Mouse (Mus musculus) lung, postnatal 14 days (tissue): Measurements from ENCODE around the gene Ell3.
"Not testable (repeated sequence)": the region's sequence is repeated elsewhere in the genome, so short reads cannot be mapped to it uniquely, and the experiment has no call there.

Source experiments
- DNase-seq: peaks from one replicate; pipeline ENCODE4 v3.0.0; 2021

Gene Ell3

DNA sequence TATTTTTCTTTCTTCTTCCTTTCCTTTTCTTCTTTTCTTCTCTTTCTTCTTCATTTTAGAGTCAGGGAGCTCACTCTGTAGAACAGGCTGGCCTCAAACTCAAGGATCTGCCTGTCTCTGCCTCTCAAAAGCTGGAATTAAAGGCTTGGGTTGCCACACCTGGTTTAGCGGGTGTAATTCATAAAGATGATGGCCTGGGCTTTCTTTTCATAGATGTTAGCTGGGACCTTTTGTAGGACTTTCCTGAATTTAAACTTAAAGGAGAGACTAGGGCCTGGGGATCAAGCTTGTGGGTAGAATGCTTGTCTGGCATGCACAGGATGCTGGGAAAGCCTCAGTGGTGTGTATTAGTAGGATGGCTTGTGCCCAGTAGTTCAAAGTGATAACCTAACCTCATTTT is at the start of gene Ell3:
Gene Ell3, minus strand, starts transcription at position 101 of the 400 bp plus-strand sequence.
- DNase-seq, result no peak

DNA sequence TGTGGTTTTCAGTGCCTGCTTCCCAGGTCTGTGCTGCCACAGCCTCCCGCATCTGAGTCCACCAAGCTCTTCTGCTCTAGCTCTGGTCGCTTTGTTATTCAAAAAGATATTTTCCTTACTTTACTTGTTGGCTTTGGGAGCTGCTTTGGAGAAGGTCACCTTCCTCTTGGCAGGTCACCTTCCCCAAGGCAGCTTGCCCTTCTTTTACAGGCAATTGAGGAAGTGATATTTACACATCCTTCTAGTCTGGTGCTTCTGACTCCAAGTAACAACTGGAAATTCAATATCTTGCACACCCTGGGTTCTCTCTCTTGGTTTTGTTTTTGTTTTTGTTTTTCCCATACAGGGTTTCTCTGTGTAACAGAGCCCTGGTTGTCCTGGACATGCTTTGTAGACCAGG is 40.3 kb upstream of the Ell3 start:
- DNase-seq, result not testable (repeated sequence)

DNA sequence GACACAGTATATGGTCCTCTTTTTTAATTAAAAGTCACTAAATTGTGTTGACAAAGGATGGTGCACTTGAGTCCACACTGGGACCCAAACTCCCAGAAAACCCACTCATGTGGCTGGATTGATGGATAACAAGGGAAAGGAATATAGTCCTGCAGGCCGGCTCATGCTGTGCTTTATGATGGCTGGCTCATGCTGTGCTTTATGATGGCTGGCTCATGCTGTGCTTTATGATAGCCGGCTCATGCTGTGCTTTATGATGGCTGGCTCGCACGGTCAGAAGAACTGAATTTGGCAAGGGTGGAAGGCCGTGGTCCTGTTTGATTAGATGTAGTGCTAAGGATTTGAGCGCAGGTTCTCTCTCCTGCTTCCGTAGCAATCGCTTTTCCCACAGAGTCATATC is 39.5 kb upstream of the Ell3 start:
- DNase-seq, result no peak

- DNase-seq, result not testable (repeated sequence)
These were observed 36.8 kb upstream of the Ell3 start for GRCm38 (mm10) chr2:121480916-121481315.

DNA sequence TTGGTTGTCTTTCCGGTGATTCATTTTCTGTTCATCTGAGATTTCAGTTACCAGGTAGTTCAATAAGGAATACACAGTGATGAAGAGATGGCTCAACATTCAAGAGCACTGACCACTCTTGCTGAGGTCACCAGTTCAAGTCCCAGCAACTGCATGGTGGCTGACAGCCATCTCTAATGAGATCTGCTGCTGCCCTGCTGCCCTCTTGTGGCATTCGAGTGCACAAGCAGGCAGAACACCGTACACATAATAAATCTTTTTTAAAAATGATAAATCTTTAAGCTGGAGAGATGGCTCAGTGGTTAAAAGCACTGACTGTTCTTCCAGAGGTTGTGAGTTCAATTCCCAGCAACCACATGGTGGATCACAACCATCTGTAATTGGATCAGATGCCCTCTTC is 36.4 kb upstream of the Ell3 start:
- DNase-seq, result peak; percentile 14

DNA sequence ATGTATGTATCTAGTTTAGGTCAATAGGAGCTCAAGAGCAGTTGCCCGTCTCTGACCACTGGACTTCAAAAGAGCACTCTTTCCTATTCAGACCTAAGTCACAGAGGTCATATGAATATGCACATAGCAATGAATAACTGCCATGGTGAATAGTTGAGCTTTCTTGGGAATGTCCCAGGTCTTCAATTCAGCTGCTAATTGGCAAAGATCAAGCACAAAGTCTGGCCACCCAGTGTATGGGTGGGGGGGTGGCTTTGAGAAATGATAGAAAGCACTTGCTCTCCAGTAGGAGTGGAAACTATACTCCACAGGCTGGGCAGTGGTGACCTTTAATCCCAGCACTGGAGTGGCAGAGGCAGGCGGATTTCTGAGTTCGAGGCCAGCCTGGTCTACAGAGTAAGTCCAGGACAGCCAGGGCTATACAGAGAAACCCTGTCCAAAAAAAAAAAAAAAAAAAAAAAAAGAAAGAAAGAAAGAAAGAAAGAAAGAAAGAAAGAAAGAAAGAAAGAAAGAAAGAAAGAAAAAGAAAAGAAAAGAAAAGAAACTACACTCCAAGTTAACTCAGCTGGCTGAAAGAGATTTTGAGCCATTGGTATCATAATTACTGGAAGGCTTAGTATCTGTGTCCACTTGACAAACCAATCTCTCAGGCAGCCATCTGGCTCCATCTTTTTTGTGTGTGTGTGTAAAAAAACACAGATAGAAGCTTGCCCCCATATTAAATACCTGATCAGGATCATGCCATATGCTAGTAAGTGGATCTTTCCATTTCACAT is 33.6 kb upstream of the Ell3 start:
- no peak for DNase-seq

GRCm38 (mm10) chr2:121475306-121475705 is 31.2 kb upstream of the Ell3 start:
- not testable (repeated sequence) for DNase-seq

DNA sequence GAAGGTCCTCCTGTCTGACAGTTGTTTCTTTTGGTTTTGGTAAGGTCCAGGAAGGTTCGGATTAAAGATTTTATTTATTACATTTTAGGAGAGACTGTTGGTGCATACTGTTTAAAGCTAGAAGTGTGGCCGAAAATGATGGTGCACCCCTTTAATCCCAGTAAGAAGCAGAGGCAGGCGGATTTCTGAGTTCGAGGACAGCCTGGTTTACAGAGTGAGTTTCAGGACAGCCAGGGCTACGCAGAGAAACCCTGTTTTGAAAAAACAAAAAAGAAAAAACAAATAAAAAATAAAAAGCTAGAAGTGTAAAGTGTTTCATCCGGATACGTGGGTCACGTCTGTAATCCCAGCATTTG is 30.1 kb upstream of the Ell3 start:
- DNase-seq, result peak; percentile 14

DNA sequence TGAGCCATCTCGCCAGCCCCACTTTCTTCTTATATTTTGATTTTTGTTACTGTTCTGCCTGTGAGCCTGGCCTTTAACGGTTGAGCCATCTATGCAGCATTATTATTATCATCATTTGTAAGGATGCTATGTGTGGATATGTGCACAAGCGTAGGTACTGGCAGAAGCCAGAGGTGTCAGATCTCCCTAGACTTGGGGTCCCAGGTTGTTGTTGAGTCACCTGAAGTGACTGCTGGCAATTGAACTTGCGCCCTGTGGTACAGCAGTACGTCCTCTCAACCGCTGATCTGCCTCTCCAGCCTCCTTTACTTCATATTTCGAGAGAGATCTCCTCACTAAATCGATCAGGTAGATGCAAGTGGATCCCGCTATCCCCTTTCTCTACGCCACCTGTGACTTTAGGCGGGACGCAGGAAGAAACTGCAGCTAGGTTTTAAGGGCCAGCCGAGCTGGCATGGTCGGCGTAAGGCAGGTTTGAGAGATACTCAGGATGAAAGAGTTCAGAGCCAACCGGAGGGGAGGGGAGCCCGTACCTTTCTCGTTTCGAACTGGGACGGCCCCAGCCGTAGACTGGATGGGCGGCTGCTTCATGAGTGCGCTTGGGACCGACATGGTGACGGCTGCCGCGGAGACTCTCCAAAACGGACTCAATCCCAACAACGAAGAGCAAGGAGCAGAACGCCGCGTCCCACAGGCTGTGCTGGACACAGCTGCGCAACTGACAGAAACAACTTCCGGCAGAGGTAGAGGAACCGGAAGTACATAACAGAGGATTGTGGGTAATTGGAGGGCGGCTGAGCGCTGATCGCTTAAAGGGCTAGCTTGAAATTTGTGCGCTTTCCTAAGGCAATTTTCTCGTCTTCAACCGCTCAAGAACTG is 29.5 kb upstream of the Ell3 start, which contains the start of gene Mfap1b:
Gene Mfap1b, minus strand, starts transcription at position 767 of the 879 bp plus-strand sequence.
- DNase-seq, result peak; percentile 79

DNA sequence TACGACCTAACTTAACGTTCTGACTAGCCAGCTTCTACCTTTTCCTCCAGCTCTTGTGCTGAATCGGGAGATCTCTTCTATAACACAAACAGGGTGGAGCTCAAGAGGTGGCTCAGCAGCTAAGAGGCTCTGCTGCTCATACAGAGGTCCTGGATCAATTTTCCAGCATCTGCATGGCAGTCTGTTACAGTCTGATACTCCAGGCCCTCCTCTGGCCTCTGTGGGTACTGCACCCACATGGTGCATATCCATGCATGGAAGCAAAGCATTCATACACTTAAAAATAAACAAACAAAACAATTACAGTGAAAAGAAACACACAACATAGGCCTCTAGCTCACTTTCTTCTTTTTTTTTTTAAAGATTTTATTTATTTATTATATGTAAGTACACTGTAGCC is 28.7 kb upstream of the Ell3 start:
- DNase-seq, result not testable (repeated sequence)

- not testable (repeated sequence) for DNase-seq
These were observed 24.9 kb upstream of the Ell3 start for GRCm38 (mm10) chr2:121468982-121469381.

DNA sequence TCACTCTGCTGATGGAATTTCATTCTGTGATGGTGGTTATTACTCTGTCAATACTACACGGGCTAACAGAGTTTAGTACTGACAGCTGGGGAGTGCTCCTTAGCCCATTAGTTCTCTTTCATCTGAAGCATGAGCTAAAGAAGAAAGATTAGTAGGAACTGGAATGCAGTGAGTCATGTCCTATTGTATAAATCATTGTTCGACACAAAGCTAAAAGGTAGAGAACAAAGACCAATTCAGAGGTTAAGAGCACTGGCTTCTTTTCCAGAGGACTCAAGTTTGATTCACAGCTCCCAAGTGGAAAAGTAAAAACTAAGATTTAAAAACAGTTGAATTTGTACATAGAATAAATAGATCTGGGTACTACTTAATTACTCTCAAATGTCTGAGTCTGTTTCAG is 16.0 kb upstream of the Ell3 start:
- no peak for DNase-seq

DNA sequence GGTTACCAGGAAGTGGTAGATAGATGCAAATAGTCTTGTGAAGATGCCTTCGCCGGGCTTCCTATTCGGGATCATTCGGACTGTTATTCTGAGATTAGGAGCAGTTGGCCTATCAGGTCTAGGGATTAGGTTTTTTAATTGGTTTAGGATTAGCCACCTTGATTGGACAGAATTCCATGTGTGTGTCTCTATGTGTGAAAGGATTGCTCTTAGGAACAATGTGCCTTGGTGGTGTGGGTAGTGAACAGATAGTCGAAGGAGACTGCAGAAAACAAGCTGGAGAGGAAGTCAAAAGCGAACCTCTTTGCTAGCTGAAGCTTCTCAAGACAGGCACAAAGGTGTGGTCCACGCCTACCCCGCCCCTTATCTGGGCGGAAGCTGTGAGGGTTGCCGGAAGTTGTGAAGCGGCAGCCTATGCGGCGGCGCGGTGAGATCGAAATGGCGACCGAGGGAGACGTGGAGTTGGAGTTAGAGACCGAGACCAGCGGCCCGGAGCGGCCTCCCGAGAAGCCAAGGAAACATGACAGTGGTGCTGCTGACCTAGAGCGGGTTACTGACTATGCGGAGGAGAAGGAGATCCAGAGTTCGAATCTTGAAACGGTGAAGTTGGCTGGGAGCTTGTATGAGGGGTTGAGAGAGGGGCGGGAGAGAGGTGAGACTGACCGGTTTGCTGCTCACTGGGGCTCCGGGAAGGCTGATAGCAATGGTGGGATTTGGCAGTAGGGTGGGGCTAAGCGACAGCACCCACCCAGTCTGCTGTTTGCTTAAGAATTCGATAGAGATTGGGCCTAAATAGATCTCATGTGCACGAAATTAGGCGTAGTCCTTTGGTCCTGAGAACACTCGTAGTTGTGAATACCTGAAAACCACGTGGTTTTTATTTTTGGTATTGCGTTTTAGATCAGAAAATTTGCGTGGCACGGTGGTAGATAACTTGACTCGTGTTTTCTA is 12.9 kb upstream of the Ell3 start, which contains the start of gene Serinc4:
Gene Serinc4, minus strand, starts transcription at position 90 of the 951 bp plus-strand sequence.
- peak; percentile 82 for DNase-seq

DNA sequence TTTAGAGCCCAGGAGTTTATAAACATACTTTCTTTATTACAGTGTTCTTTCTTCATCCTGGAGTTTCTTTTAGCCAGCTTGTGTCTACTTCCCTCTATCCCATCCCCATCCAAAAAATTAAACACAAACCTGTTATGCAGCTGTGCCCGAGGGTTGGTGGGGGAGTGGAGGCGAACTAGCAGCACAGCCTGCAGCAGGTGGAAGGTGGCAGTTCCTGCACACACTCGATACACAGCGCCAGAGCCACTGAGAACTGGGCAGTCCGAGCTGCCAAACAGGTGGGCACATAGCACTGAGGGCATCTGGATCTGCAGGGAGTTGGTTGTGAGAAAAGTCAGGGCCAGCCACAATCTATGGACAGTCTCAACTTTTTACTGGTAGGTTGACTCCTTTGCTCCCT is 11.5 kb upstream of the Ell3 start:
- no peak for DNase-seq

DNA sequence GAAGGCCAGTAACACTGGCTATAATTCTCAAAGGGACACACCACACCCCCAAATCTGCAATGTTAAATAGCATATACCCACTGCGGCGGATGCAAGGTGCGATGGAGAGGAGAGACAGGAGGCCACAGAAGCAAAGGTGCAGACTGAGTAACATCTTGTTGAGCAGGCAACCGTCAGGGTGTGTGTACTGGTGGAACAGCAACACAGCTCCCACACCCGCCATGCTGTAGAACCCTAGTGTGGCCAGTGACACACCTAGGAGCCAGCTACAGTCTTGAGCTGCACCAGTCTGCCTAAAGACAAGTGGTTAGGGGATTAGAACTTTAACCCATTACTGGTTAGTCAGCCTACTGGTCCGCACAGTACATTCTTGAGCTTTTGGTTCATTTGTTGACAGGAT is 9.8 kb upstream of the Ell3 start:
- DNase-seq, result no peak

DNA sequence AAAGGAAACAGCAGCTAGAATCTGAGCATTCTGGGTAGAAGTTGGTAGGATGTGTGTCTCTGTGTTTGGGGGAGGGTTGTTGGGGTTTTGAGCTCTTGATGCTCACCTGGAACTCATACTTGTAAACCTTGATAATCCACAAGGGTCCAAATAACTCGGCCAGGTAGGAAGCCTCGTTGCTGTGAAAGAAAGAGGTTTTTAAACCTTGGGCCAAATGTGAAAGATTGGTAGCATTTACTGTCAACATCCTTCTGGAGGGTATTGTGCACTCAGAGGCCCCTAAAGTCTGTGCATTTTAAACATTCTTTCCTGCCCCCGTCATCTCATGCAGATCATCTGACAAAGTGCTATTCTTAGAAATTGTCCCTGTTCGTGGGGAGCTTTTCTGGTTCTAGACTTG is 8.9 kb upstream of the Ell3 start, which contains the start of gene Hypk:
Gene Hypk, plus strand, starts transcription at position 301 of the 400 bp plus-strand sequence.
- no peak for DNase-seq

GRCm38 (mm10) chr2:121452361-121452760 is 8.3 kb upstream of the Ell3 start:
- no peak for DNase-seq

DNA sequence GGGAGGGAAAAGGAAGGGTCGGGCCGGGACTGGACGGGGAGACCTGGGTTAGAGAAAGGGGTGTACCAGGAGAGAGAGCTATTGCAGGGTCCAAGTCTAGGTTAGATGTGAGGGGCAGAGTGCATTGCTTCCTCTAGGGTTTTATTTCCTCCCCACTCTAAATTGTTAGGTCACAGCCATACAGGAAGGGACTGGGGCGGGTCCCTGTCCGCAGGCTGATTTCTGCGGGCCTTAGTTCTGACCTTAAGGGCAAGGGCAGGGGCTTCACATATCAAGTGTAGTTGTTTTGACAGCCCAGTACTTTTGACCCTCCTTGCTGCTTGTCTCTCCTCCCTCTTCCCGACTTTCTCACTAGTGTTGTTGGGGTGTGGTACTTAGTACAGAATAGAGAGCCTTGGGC is 6.0 kb upstream of the Ell3 start:
- peak; percentile 26 for DNase-seq

- peak; percentile 30 for DNase-seq
These were observed 5.5 kb upstream of the Ell3 start for GRCm38 (mm10) chr2:121449545-121450011.

GRCm38 (mm10) chr2:121448739-121449535 is 4.9 kb upstream of the Ell3 start, which contains the start of gene Serf2:
Gene Serf2 (plus strand): TSS chr2:121449195.
- DNase-seq, result peak; percentile 100

- DNase-seq, result peak; percentile 58
These were observed 4.1 kb upstream of the Ell3 start for GRCm38 (mm10) chr2:121448136-121448535.
